In genomic region chr13:74095936-74096335, GRCm38 (mm10) we compare ENCODE assay signal across 23 mouse cellular contexts. TPM values are rescaled to one million over a fixed set of nuclear protein-coding genes. Genes with fewer than 3 reads are reported as not detected.
"Had no signal": no experiment of that assay in that cellular context is flagged by ENCODE, and none has a peak within 500 bp of the region (broad histone marks: within the 10 kb centered on the region; RNA-seq: fewer than 3 reads in every experiment).

No protein-coding gene starts in this region.

- H3K27ac ChIP-seq: gastrocnemius, adult 2 months; heart, adult 2 months; hindbrain, embryonic 10.5 days; hindbrain, embryonic 12.5 days; hindbrain, embryonic 14.5 days; intestine, embryonic 15.5 days; layer of hippocampus, adult 2 months; left cerebral cortex, adult 2 months; limb, embryonic 10.5 days; limb, embryonic 12.5 days had no signal

- H3K4me1 ChIP-seq: hindbrain, embryonic 10.5 days; hindbrain, embryonic 12.5 days; intestine, embryonic 15.5 days; limb, embryonic 10.5 days had no signal

- H3K4me2 ChIP-seq: heart, embryonic 12.5 days; hindbrain, embryonic 12.5 days; hindbrain, embryonic 14.5 days; intestine, embryonic 15.5 days; limb, embryonic 12.5 days had no signal

- H3K4me3 ChIP-seq: gastrocnemius, adult 2 months; heart, adult 2 months; heart, embryonic 12.5 days; hindbrain, embryonic 10.5 days; hindbrain, embryonic 12.5 days; intestine, embryonic 15.5 days; layer of hippocampus, adult 2 months; left cerebral cortex, adult 2 months; limb, embryonic 10.5 days; limb, embryonic 12.5 days had no signal

- ATAC-seq: inflammation-experienced regulatory T-cells, adult 6 months; intestine, postnatal 0 days had no signal

- H3K9ac ChIP-seq: heart, embryonic 12.5 days; hindbrain, embryonic 12.5 days; hindbrain, embryonic 14.5 days; intestine, embryonic 15.5 days; limb, embryonic 12.5 days had no signal

- DNase-seq: gastrocnemius, adult 2 months; gastrocnemius, postnatal 10 days; gastrocnemius, postnatal 25 days; heart, adult 2 months; heart, postnatal 10 days; heart, postnatal 4 days; kidney, adult 18-20 months; kidney, adult 8-10 months; kidney, postnatal 10 days; kidney, postnatal 25 days; kidney, postnatal 4 days had no signal

- H3K27me3 ChIP-seq: heart, embryonic 12.5 days; hindbrain, embryonic 12.5 days; intestine, embryonic 15.5 days had no signal

- H3K9me3 ChIP-seq: heart, embryonic 12.5 days; hindbrain, embryonic 10.5 days; hindbrain, embryonic 12.5 days; intestine, embryonic 15.5 days; limb, embryonic 10.5 days; limb, embryonic 12.5 days had no signal

- H3K36me3 ChIP-seq: heart, embryonic 12.5 days; hindbrain, embryonic 10.5 days; hindbrain, embryonic 12.5 days; intestine, embryonic 15.5 days; limb, embryonic 10.5 days; limb, embryonic 12.5 days had no signal

RNA-seq across cellular contexts. Expression of gene Slc9a3, which starts 25.3 kb away (rescaled TPM):
- total RNA-seq: granulocyte monocyte progenitor cell, adult 5-6 weeks had no signal
- polyA plus RNA-seq: heart, embryonic 12.5 days; hindbrain, embryonic 10.5 days; hindbrain, embryonic 12.5 days; limb, embryonic 10.5 days; limb, embryonic 12.5 days had no signal
